Mouse (Mus musculus) common myeloid progenitor, adult 5-6 weeks (primary cell): ENCODE results near the gene Odf2l. TPM values are rescaled to one million over a fixed set of nuclear protein-coding genes. Genes with fewer than 3 reads are reported as not detected.

Experiments
- ATAC-seq: replicated peaks from 2 replicates; pipeline ENCODE4 v1.8.0; 2016; ENCODE audit warnings: low read depth, mild to moderate bottlenecking, moderate TSS enrichment, inconsistent platforms; ENCODE audit not compliant: poor library complexity, severe bottlenecking
- total RNA-seq: library from RNA; stranded (forward); fragments of 200-1000, 187-1606 nt; gene quantifications from 2 replicates; pipeline ENCODE4 v1.2.3, GENCODE M21; 2017

Gene Odf2l
- total RNA-seq, 1 experiment from 2014 or later, result 47.3 TPM

DNA sequence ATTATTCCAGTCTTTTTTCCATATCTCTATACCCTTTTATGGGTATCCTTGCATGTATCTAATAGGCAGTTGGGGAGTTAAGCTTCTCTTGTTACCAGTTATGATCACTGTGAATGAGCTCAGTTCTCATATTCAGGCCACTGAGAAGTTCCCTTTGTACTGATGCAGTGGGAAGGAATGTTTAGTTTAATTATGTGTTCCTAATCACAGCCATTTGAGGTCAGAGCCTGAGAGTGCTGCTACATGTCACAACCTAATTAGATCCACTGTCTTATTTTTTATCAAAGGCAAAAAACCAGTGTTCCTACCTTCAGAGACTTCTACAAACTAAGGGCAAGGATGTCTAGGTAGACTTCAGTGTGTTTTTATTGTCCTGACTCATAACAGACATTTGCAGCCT is 11.0 kb downstream of the Odf2l start:
- ATAC-seq, result no peak

DNA sequence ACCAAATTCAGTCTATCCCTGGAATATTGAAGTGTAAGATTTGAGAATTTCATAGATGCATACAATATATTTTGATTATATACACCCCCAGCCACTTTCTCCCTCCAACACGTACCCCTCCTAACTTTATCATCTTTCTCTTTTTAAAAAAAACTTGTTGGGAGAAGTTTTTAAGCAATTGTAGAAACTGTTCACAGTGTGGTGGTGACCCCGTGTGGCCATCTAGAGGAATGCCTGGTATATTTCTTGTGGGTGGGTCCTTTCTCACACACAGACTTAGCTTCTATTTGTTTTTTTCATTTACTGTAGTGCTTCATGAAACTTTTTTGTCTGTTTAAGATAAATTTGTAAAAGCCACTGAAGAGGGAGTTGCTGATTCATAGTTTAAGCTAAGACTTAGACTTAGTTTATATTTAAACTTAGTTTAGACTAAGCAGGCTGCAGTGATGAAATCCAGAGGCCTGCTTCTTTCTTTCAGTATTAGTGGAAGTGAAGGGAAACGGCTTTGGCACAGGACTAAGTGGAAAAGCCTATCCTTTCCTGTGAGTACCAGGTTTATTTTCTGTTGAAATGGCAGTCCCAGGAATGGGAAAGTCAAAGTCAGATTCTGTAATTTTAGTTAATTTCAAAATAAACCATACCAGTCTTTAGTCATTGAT is 13.0 kb downstream of the Odf2l start:
- ATAC-seq, result peak; percentile 98

DNA sequence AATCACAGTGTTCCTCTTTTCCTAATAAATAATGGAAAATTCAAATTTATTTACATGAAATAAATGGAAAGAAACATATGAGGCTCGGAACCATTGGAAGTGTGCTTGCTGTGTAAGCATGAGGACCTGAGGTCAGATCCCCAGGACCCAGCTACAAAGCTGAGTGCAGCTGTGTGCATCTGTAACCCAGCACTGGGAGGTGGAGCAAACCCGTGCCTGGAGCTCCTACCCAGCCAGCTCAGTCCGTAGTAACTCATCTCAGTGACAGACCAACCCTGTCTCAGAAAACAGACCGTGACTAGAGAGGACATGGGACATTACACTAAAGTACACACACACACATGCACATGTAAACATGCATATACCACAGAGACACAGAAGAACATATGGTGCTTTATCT is 21.8 kb downstream of the Odf2l start:
- no peak for ATAC-seq

- ATAC-seq, result no peak
These were observed 24.5 kb downstream of the Odf2l start for GRCm38 (mm10) chr3:145142925-145143324.

GRCm38 (mm10) chr3:145143856-145144255 is 25.5 kb downstream of the Odf2l start:
- ATAC-seq, result no peak

GRCm38 (mm10) chr3:145146871-145147270 is 28.5 kb downstream of the Odf2l start:
- ATAC-seq, result no peak

- ATAC-seq, result peak; percentile 52; the same call in 1 of the 2 replicates
These were observed 29.1 kb downstream of the Odf2l start for GRCm38 (mm10) chr3:145147483-145147882.

GRCm38 (mm10) chr3:145147952-145148351 is 29.6 kb downstream of the Odf2l start:
- ATAC-seq, result no peak

- no peak for ATAC-seq
These were observed 32.7 kb downstream of the Odf2l start for GRCm38 (mm10) chr3:145151092-145151491.

- ATAC-seq, result no peak
These were observed 33.5 kb downstream of the Odf2l start for GRCm38 (mm10) chr3:145151933-145152332.

DNA sequence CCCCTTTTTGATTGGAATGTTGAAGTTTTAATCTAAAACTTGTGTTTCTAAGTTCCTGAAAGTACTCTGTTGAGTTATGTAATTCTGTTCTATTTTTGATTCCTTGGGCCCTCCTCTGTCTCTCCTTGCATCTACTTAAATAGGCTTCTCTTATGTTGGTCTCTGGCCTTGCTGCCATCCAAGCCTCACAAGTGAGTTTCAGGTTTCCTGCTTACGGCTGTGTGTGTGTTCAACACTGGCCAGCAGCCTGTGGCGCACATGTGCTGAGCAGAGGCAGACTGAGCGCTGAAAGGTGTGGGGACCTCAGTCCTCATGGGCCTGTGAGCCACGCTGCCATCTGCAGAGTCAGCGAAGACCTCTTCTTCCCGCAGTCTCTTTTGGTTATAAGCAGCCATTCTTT is 38.5 kb downstream of the Odf2l start:
- ATAC-seq, result peak; percentile 25; the same call in 1 of the 2 replicates

DNA sequence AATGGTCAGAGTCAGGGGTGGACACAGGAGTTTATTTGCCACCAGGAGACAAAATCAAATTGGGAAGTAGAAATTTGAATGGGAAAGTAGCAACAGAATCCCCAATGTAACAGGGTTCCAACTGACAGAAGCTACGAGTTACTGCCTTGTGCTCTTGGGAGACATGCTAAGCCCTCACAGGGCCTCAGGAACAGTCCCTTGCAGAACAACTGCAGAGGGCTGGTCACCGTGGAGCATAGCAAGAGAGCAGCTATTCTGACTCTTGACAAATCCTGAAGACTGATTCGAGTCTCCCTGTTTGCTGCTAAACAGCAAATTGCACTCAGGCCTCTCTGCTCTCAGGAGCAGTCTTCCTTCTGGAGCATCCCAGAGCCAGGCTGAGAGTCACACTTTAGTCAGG is 40.1 kb downstream of the Odf2l start:
- ATAC-seq, result no peak

- peak; percentile 65 for ATAC-seq
These were observed 48.4 kb downstream of the Odf2l start for GRCm38 (mm10) chr3:145166741-145167140.

DNA sequence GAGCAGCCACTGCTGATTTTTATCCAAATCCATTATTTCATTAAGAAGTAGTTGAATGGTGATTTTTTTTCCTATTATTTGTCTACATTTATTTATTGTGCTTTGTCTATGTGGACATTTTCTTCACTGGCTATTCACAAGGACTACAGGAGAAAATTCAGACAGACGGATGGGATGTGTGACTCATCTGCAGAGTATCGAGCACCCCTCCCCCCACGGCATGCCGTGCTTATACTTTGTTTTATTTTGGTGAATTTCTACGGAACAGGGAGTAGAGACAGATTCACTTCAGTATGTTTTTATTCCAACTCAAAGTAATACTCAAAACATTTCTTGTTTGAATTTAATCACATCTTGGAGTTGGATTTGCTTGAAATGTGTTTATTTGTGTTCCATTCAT is 49.4 kb downstream of the Odf2l start:
- no peak for ATAC-seq

- no peak for ATAC-seq
These were observed 50.7 kb downstream of the Odf2l start for GRCm38 (mm10) chr3:145168844-145169696.

GRCm38 (mm10) chr3:145170028-145170427 is 51.6 kb downstream of the Odf2l start:
- ATAC-seq, result no peak

- ATAC-seq, result no peak
These were observed 52.4 kb downstream of the Odf2l start for GRCm38 (mm10) chr3:145170604-145171389.

DNA sequence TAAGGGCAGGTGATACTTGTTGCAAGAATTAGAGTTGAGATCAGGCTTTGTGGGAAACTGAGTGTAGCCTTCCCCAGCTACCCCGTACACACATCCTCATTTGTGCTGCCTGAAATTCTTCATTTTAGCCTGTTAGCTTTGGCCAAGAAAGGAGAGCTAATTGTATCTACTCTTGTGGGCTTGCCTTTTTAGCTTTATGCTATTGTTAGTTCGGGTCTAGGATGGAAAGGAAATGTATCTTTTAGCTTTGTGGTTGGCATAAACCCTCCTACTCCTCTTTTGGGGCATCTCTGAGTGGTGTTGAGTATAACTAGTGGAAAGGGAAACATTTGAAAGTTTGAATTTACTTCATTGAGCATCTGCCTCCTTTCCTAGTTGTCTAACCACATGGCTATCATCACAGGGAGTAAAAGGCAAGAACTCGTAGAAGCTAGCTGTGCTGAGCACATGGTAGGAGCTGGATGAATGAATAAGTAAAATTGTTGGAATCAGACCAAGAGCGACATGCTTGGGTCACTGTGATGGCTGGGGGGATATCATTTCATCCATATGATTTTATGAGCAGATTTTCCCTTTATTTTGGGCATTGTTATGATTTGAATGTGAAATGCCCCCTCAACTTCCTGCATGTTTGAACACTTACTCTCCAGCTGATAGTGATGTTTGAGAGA is 53.1 kb downstream of the Odf2l start:
- ATAC-seq, result no peak

- no peak for ATAC-seq
These were observed 66.3 kb downstream of the Odf2l start for GRCm38 (mm10) chr3:145184645-145185044.

DNA sequence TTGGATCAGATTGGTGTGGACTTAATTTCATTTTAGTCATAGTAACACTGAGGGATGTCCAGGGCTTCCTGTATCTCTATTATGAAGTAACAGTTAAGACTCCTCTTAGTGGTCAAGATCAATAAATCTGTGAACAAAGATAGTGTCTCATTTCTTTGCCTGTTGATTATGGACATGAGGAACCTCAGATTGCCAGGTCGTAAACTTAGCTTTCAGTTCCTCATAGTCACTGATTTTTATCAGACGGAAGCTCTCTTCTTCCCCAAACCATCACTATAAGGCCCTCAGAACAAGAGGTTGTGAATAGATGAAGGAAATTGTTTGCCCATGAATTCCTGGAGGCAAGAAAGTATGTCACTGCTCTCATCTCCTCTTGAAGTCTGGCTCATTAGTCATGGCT is 73.6 kb downstream of the Odf2l start:
- peak; percentile 78 for ATAC-seq
